Mouse (Mus musculus): ENCODE data around the gene Anapc15-ps.

- TF ChIP-seq CTCF (IDR thresholded peaks at IDR 0.05; ENCODE audit: low read depth, low read length) (no peak), POLR2A (IDR thresholded peaks at IDR 0.05; ENCODE audit: borderline replicate concordance, low read depth, low read length) (no peak)
Observed at GRCm38 (mm10) chr10:95658836-95659343, 14.4 kb downstream of the Anapc15-ps start.
